Mouse (Mus musculus): ENCODE measurements around the gene Tgfbr3.
"Not testable (repeated sequence)": the region's sequence is repeated elsewhere in the genome, so short reads cannot be mapped to it uniquely, and the experiment has no call there.

Tgfbr3 gene

DNA sequence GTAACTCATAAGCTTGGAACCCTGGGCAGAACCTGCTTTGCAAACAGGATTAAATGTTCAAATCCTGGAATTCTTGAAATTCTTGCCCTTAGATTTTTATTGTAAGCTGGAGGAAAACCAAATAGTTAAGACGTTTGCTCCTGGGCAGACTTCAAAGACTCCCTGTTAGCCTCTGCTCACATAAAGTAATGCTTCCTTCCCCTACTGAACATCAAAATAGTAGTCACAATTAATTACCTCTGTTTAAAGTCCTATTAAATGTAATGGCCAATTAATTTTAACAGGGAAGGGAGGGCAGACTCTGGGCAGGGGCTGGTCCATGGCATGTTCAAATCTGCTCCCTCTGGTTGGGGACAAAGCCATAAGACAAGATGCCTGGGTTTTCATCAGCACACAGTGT, 49.2 kb downstream of the Tgfbr3 start:
- DNase-seq (ENCODE audit: low spot score): no peak

DNA sequence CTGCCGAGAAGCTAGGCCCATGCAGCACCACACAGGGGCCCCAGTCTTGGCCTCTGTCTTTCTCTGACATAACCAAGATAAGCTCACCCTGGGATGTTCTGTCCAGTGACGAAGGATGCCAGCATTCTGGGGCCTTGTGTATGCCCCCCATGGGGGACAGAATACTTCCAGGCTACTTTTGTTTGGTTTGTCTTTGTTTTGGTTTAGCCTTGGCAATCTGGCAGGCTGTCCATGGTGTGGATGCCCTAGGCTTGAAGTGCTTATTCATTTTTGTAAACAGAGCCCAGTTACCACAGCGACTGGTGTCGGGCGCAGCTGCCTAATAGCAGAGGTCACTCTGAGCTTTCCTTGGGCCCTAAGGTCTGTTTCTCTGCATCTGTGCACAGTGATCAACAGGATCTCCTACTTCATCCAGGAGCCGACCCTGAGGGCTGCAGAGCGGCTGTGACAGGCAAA, 51.4 kb downstream of the Tgfbr3 start:
- DNase-seq (ENCODE audit: low spot score): no peak

DNA sequence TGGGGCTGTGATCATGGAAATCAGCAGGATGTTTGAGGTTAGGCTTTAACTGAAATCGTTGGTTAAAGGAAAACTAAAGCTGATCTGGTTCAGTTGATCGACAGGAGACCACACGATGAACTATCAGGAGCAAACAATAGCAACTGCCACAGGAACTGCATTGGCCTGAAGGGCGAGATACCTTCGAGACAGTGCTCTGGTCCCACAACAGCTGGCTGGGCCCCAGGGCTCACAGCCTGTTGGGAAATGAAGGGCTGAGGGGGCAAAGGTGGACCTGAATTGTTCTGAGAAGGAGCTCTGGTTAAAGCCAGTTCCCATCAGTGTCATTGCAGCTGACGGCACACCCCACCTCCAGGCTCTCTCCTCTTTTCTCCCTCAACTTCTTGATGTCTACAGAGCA, 52.5 kb downstream of the Tgfbr3 start:
- no peak for DNase-seq (ENCODE audit: low spot score)

DNA sequence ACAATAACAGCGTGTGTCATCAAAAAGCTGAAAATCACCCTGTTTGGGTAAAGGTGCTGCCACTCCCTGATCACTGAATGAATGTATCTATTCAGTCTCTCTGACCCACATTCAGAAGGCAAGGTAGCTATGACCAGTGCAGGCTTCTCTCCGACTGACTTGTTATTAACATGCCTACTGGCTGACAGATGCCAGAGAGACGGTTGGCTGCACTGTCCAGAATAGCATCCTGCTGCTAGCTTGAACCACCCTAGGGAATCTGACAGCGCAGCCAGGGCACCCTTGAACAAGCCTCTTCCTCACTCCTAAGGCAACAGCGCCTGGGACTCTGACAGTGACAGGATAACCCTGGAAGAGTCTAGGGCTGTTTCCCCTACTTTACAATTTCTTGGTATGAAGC, 53.4 kb downstream of the Tgfbr3 start:
- no peak for DNase-seq (ENCODE audit: low spot score)

DNA sequence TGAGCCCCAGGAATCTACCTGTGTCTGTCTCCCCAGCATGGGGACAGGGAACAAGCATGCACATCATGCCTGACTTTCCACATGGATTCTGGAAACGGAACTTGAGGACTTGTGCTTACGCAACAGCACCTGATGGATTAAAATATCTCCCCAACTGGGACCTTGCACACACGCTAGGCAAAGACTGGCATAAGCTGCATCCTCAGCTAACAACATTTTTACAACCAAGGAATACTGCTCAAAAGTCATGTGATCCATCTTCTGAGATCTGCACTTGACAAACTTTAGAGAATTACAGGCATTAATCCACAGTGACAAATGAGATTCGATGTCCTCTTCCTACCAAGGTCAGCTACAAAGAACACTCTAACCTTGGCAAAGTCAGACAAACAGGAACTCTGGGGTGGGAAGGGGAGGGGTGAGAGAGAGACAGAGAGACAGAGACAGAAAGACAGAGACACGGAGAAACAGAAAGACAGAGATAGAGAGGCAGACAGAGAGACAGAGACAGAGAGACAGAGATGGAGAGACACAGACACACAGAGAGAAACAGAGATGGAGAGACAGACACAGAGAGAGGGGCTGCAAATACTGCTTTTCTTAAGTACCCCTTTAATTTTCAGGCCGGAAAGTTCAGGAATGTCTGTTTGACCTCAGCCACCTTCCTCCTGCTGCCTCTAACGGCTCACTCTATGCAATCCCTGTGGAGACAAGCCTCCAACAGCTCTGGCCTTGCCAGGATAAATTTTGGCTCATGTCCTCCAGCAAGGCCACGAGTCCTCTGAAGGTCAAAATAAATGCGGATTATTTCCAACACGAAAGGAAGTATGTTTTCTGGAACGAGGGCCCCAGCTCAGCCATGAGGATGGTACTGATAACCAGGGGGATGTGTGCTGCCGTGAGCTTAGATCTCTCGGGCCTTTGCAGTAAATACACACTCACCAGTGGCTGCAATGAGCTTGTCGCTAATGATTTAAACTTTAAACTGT, 55.8 kb downstream of the Tgfbr3 start:
- DNase-seq (ENCODE audit: low spot score): no peak

DNA sequence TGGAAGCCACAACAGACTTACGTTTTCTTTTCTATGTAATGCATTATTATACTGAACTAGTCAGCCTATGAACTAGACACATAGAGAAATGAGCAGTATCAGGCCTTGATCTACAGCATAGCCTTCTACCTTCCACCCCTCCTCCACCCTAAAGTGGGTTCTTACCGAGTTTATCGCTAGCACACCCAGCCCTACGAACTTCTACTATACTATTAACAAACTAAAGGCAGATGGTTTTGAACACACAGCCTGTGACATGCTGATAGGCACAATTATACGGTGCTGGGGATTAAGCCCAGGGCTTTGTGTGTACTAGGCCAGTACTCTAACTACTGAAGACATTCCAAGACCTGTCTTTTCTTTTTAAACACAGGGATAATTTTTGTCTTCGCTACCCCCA, 59.2 kb downstream of the Tgfbr3 start:
- no peak for DNase-seq (ENCODE audit: low spot score)

DNA sequence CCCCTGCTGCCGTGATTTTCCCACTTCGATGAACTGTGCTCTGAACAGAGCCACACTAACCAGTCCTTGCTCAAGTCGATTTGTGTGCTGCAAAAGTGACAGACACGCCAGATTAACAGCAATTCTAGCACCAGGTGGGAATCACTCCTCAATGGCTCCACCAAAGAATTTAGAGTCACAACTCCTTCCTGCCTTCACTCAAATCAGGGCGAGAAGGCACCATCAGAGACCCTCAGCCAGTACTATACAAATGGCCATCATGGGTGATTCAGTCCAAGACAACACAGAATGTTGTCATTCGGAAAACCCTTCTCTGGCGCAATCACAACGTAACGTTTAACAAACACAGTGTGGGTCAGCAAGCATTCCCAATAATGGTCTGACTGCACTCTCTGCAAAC, 60.4 kb downstream of the Tgfbr3 start:
- DNase-seq (ENCODE audit: low spot score): no peak

DNA sequence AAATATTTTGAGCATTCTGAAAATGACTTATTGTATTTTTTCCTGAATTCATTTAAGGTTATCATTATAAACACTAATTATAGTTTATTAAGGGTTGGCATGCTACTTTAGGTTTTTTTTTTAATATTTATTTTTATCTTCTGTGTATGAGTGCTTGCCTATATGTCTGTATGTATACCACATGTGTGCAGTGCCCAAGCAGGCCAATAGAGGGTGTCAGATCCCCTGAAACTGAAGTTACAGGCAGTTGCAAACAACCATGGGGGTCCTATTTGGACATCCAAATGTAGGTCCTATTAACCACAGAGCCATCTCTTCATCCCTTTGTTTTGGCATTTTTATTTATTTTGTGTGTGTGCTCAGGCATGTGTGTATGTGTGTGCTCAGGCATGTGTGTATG, 61.8 kb downstream of the Tgfbr3 start:
- DNase-seq (ENCODE audit: low spot score): no peak

DNA sequence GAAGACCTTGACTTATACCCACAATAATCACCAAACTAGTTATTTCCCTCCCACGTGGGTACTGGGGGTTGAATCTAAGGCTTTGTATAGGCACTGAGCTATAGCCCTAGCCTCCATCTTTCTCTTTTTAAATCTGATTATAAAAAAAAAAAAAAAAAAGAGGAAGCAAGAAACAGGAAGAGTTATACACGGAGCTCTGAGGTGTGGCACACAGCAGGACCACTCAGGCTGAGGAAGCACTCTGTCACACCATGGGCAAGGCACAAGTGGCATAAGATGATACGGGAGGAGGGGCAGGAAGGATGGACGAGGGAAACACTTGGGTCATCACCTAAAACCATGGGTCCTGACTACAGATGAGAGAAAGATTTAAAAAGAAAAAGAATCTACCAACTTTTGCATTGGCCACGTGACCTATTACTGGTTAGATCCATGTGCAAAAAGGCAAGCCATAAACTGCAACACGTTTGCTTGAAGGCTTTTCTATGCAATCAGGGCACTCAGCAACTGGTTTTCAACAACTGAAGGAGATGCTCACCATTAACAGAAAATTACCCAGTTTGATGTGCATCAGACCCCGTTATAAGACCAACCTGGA, 64.5 kb downstream of the Tgfbr3 start:
- no peak for DNase-seq (ENCODE audit: low spot score)

DNA sequence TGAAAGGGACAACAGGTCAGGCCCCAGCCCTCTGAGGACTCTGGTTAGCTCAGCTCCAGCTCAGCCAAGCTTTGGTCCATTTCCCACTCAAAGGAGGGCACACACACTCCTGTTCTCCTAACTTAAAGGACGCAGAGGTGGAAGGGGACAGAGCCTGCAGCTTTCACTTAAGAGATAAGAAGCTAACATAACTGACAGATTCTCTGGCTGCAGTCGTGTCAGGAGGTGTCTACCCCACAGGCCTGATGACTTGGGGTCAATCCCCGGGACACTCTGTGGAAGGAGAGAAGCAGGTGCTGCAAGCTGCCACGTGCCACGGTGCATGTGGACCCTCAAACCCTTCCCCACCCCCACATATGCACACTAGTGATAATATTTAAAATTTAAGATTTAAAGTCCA, 65.3 kb downstream of the Tgfbr3 start:
- no peak for DNase-seq (ENCODE audit: low spot score)

DNA sequence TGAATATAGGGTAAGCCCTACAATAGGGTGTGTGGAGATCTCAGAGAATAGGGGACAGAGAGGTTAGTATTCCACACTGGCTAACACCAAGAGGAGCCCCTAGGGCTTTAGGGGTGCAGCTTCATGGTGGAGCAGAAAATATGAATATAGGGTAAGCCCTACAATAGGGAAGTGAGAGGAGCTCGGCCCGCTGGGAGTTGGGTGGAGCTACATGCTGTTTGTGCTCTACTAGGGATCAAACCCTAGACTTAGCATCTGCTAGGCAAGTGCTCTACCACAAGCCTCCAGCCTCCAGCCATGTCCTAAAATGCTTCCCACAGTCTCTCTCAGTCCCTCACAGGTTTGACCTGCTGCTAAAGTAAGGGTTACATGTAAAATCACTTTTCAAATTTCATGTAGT, 65.9 kb downstream of the Tgfbr3 start:
- DNase-seq (ENCODE audit: low spot score): not testable (repeated sequence)

DNA sequence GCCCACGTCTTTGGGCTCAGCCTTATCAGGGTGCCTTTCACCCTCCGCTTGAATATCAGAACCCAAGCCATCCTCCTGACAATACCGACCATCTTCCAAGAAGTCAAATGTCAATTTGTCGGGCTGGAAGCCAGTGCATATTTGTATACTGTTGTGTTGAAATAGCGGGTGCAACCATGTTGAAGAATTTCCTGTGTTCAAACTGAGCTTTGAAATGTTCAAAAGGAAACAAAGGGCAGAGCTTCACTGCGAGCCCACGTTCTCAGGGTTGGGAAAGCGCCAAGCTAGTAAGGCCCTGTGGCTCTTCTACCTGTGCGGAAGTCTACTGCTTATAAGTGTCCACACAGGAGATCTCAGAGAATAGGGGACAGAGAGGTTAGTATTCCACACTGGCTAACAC, 66.4 kb downstream of the Tgfbr3 start:
- no peak for DNase-seq (ENCODE audit: low spot score)

DNA sequence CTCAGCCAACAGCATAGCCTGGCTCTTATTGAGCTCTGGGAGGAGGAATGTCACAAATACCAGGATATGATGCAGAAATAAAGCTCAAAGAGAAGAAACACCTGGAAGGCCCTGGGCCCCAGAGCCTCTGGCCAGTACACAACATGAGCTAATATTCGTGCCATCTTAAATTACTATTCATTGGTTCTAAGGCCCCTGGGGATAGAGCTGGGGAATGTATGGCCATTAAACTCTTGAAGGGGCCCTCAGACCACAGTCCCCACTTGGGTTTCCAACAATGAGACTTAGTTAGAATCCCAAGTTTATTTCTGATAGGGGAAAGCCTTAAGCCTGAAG, 66.8 kb downstream of the Tgfbr3 start:
- DNase-seq (ENCODE audit: low spot score): no peak

DNA sequence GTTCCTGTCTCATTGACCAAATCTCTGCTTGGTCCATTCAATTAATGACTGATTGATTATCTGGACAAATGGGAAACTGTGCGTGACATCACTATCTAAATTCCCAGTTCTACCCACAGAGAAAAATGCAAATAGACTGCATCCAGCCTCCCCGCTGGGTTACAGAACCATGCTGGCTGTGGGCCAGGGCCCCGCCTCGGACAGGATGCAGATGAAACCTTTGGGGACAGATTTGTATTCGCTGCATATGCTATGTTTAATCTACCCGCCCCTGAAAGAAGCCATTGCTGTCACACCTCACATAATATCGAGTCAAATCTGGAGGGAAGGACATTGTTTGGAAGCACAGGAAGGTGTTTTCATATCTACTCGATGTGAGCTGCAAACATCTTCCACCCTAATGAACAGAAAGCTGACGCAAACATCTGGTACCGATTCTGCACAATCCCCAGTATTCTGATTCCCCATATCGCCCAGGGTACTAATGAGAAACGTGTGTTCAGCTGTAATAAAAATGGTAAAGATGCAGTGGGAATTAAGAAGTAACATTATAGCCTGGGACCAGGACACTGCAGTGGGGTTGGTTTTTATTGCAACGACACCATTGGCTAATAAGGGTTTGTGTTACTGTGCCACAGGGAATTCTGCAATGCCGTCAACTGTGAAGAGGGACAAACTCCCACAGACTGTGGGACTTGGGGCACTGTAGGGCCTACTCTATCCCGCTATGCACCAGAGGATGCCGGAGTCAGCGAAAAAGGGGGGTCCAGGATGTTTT, 67.3 kb downstream of the Tgfbr3 start:
- no peak for DNase-seq (ENCODE audit: low spot score)

DNA sequence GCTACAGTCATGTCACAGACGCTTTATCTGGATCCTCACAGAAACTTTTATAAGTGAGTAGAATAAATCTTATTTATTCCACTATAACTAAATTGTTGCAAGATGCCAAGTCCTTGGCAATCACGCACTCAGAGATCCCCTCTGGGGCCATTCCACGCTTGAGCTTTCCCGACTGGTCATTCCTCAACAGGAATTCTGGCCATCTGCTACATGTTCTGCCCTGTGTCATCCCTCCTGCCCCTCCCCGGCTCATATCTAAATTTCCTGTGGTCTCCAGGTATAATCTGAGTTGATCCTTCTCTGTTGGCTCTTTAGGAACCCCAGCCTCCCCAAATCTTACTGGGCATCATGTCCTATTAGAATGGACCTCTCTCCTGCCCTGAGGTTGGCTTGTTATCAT, 68.5 kb downstream of the Tgfbr3 start:
- DNase-seq (ENCODE audit: low spot score): no peak

DNA sequence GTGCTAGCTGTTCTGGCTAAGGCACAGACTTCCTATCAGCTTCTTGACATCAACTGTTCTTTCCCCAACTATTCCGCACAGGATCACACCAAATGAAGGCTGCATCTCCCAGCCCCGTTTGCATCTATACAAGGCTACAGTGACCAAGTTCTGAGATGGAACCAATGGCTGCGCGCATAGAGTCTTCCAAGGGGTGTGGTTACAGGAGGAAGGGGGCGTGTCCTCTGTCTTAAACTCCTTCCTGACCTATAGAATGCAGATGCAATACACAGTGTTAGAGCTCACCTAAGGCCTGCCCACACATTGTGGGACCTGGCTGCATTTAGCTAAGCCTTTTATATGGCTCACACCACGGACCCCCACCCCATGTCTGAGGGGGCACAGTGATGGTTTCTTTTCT, 69.5 kb downstream of the Tgfbr3 start:
- DNase-seq (ENCODE audit: low spot score): no peak

DNA sequence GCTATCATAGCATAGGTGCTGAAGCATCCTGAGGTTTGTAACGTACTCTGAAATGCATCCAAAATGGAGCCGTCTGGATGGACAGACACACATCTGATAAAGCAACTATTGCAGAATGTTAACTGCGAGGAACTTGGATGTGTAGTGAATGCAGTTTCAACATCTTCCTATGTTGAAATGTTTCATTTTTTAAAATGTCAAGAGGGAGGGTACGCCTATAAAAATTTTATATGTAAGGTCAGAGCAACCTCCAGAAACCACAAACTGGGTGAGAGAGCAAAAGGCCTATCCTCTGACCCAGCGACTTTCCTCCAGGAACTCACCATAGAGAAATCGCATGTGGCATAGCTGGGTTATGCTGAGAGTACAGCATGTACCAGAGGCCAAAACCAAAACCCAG, 70.1 kb downstream of the Tgfbr3 start:
- no peak for DNase-seq (ENCODE audit: low spot score)

DNA sequence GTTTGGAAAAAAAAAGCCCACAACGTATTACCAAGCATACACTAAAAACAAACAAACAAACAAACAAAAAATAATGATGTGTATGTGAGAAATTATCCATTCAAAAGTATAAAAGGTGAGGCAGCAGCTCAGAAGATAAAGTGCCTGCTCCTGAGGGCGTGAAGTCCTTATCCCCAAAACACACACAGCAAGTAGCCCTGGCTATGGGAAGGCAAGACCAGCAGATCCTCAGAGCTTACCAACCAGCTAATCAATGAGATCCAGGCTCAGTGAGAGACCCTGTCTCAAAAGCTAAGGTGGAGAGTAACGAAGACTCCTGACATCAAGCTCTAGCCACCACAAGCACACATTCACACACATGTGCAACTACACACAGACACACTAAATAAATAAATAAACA, 70.8 kb downstream of the Tgfbr3 start:
- no peak for DNase-seq (ENCODE audit: low spot score)

DNA sequence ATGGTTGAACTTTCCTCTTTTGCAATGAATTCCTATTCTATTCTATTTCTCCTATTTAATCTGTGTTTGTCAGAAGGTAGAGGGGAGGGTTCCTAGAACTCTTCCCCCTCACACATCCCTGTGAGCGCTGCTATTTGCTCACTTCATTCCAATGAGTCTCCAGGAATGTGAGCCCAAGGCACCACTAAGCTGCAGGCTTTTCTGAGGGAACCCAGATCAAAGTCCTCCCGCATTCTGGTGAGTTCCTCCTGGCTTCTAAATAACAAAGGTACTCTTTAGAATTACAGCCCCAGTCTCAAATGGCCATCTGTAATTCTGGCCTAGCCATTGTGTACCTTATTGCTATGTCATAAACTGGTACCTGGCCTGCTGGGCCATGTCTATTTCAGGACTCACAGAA, 72.3 kb downstream of the Tgfbr3 start:
- DNase-seq (ENCODE audit: low spot score): no peak

DNA sequence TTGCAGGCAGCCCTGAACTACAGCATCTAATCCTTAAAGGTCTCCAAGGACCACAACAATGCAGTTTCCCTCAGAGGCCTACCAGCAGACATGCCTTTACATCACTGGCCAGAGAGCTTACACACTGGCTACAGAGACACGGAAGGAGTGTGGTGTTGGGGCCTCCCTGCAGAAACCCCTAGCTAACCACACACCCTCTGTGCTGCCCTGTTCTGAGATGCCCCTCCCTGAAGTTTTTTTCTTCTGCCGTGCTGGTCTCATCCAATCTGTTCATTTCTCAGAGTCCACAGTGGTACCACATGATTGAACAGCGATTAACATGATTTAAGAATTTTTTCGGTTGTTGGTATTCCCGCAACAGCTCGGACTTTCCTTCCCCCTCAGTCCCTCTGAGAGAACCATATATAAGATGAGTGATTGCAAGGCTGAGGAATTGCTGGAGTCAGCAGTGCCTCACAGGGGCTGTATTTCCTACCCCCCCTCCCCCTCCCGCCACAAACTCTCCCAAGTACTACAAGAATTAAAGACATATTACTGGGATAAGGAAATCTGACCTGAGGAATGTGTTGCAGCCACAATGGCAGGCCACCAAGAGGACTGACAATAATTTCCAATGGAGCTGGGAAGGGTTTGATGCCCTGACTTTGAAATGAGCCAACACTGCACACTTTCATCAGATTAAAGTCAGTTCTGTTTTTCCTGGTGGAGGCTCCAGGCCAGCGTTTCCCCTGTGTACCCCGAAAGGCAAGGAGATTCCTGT, 75.9 kb downstream of the Tgfbr3 start:
- DNase-seq (ENCODE audit: low spot score): no peak

DNA sequence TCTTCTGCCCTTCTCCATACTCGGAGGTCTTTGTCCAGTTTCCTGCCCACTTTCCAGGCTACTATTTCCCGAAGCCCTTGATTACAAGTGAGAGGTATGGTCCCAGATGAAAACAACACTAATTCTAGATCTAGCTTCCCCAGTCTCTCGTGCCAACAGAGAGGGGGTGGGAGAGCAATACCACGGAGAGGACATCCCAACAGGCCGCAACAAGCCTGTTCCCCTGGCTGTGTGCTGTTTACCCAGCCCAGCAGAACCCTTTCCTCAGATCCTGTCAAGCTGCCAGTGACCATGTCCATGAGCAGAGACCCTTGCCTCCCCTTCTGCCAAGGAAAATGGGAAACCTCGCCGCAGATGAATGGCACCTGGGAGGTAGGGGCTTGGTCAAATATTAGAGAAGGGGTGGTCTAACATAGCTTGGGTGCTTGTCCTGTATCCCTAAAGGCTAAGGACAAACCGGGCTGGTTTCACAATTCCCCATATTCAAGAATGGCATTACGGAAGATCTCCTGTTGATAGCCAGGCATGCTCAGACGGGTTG, 77.5 kb downstream of the Tgfbr3 start:
- no peak for DNase-seq (ENCODE audit: low spot score)

DNA sequence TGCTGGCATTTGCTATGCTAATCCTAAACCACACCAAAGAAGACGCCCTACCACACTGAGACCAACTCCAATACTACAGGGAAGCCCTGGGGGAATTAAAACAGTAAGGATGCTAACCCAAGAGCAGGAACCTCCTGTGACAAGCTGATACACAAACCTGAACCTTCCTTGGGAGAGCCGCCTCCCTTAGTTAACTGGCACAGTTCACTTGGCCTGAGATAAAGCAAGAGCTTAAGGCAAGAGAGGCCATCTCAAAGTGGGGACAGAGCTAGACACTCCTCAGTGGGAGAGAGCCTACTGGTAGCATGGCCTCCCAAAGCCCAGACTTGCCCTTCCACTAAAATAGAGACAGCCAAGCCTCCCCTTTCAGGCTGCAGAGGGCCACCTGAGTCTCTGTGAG, 79.4 kb downstream of the Tgfbr3 start:
- no peak for DNase-seq (ENCODE audit: low spot score)
